Mouse (Mus musculus) neural tube, embryonic 12.5 days (tissue): Measurements from ENCODE around the gene Mecom. TPM values are rescaled to one million over a fixed set of nuclear protein-coding genes. Genes with fewer than 3 reads are reported as not detected.

Experiments
- ATAC-seq: fragments of 200-750 bp; cut with Nextera tagmentation; 2 replicates; pipeline ENCODE4 v1.8.0; 2017; ENCODE audit warnings: low read depth, mild to moderate bottlenecking, moderate TSS enrichment, moderate library complexity; ENCODE audit not compliant: low FRiP score
- H3K27ac ChIP-seq: fragments of 300-500 bp; sonication (generic); 2 replicates; pipeline ENCODE4 v1.5.1; 2016
- H3K27me3 ChIP-seq: fragments of 300-500 bp; sonication (generic); replicated peaks from 2 replicates; pipeline ENCODE4 v1.6.1; 2016; ENCODE audit warnings: mild to moderate bottlenecking
- H3K36me3 ChIP-seq: fragments of 300-500 bp; sonication (generic); 2 replicates; pipeline ENCODE4 v1.6.1; 2016; ENCODE audit warnings: mild to moderate bottlenecking
- H3K4me1 ChIP-seq: fragments of 300-500 bp; sonication (generic); 2 replicates; pipeline ENCODE4 v1.6.1; 2016
- H3K4me2 ChIP-seq: fragments of 300-500 bp; sonication (generic); replicated peaks from 2 replicates; pipeline ENCODE4 v1.6.1; 2016; ENCODE audit warnings: mild to moderate bottlenecking
- H3K4me3 ChIP-seq: fragments of 300-500 bp; sonication (generic); 2 replicates; pipeline ENCODE4 v1.5.1; 2016
- H3K9ac ChIP-seq: fragments of 300-500 bp; sonication (generic); 2 replicates; pipeline ENCODE4 v1.6.1; 2016; ENCODE audit warnings: mild to moderate bottlenecking
- H3K9me3 ChIP-seq: fragments of 300-500 bp; sonication (generic); 2 replicates; pipeline ENCODE4 v1.6.1; 2016; ENCODE audit warnings: mild to moderate bottlenecking
- WGBS: fragments of 180-500 bp; shearing (Covaris S2); methylation state at CpG from one replicate; pipeline ENCODE4 v1.1.7; 2016; 5-methylcytosine and 5-hydroxymethylcytosine counted together
- polyA plus RNA-seq: library from polyadenylated mRNA; unstranded; fragments of >200 nt; fragmentation: Nextera tagmentation; extraction: Ambion mirVana; gene quantifications from 2 replicates; pipeline ENCODE4 v1.2.1, GENCODE M21; 2016

Mecom gene
- polyA plus RNA-seq, 1 experiment from 2014 or later, result 16.1 TPM

- no peaks in the 10 kb centered on the region for H3K9me3 ChIP-seq
- H3K4me2 ChIP-seq, result no peak overlapping the region
- H3K4me3 ChIP-seq, result no peak overlapping the region
- no peak overlapping the region for H3K9ac ChIP-seq
- no peak overlapping the region for H3K27ac ChIP-seq
- 50% methylated on average over 1 of the region's 1 CpGs for WGBS
- H3K36me3 ChIP-seq, result no peaks in the 10 kb centered on the region
- H3K27me3 ChIP-seq, result no peaks in the 10 kb centered on the region
- ATAC-seq, result no peak
- no peaks in the 10 kb centered on the region for H3K4me1 ChIP-seq
These were observed 441.9 kb downstream of the Mecom start for GRCm38 (mm10) chr3:30105859-30106258.

GRCm38 (mm10) chr3:30105194-30105823, 442.5 kb downstream of the Mecom start:
- Histone ChIP-seq H3K9ac (no peak overlapping the region), H3K4me2 (no peak overlapping the region), H3K4me1 (no peaks in the 10 kb centered on the region), H3K4me3 (no peak overlapping the region), H3K36me3 (no peaks in the 10 kb centered on the region), H3K27me3 (no peaks in the 10 kb centered on the region), H3K9me3 (no peaks in the 10 kb centered on the region), H3K27ac (no peak overlapping the region)
- 61% methylated on average over 15 of the region's 15 CpGs for WGBS
- ATAC-seq, result no peak

GRCm38 (mm10) chr3:30104515-30105098, 443.2 kb downstream of the Mecom start:
- Histone ChIP-seq H3K36me3 (no peaks in the 10 kb centered on the region), H3K9me3 (no peaks in the 10 kb centered on the region), H3K4me1 (no peaks in the 10 kb centered on the region), H3K27ac (no peak overlapping the region), H3K9ac (no peak overlapping the region), H3K27me3 (no peaks in the 10 kb centered on the region), H3K4me2 (no peak overlapping the region), H3K4me3 (no peak overlapping the region)
- WGBS, result 56% methylated on average over 4 of the region's 4 CpGs
- no peak for ATAC-seq

- no peaks in the 10 kb centered on the region for H3K27me3 ChIP-seq
- ATAC-seq, result no peak
- H3K27ac ChIP-seq, result no peak overlapping the region
- H3K36me3 ChIP-seq, result no peaks in the 10 kb centered on the region
- 83% methylated on average over 4 of the region's 4 CpGs for WGBS
- H3K4me1 ChIP-seq, result no peaks in the 10 kb centered on the region
- no peaks in the 10 kb centered on the region for H3K9me3 ChIP-seq
- H3K9ac ChIP-seq, result no peak overlapping the region
- H3K4me3 ChIP-seq, result no peak overlapping the region
- H3K4me2 ChIP-seq, result no peak overlapping the region
These were observed 446.7 kb downstream of the Mecom start for GRCm38 (mm10) chr3:30101146-30101545.

GRCm38 (mm10) chr3:30097713-30098112, 450.1 kb downstream of the Mecom start:
- H3K27ac ChIP-seq, result no peak overlapping the region
- H3K4me3 ChIP-seq, result no peak overlapping the region
- WGBS, result 83% methylated on average over 3 of the region's 3 CpGs
- ATAC-seq, result no peak
- H3K36me3 ChIP-seq, result no peaks in the 10 kb centered on the region
- no peaks in the 10 kb centered on the region for H3K27me3 ChIP-seq
- H3K9me3 ChIP-seq, result no peaks in the 10 kb centered on the region
- H3K4me2 ChIP-seq, result no peak overlapping the region
- no peaks in the 10 kb centered on the region for H3K4me1 ChIP-seq
- no peak overlapping the region for H3K9ac ChIP-seq

GRCm38 (mm10) chr3:30097129-30097528, 450.7 kb downstream of the Mecom start:
- H3K27ac ChIP-seq, result no peak overlapping the region
- H3K4me3 ChIP-seq, result no peak overlapping the region
- H3K4me1 ChIP-seq, result no peaks in the 10 kb centered on the region
- H3K27me3 ChIP-seq, result no peaks in the 10 kb centered on the region
- no peak overlapping the region for H3K9ac ChIP-seq
- no peaks in the 10 kb centered on the region for H3K9me3 ChIP-seq
- no peaks in the 10 kb centered on the region for H3K36me3 ChIP-seq
- ATAC-seq, result no peak
- WGBS, result 81% methylated on average over 4 of the region's 4 CpGs
- no peak overlapping the region for H3K4me2 ChIP-seq

GRCm38 (mm10) chr3:30093005-30093404, 454.8 kb downstream of the Mecom start:
- Histone ChIP-seq H3K9ac (no peak overlapping the region), H3K4me1 (no peaks in the 10 kb centered on the region), H3K27me3 (no peaks in the 10 kb centered on the region), H3K4me3 (no peak overlapping the region), H3K36me3 (no peaks in the 10 kb centered on the region), H3K9me3 (no peaks in the 10 kb centered on the region), H3K4me2 (no peak overlapping the region), H3K27ac (no peak overlapping the region)
- 70% methylated on average over 1 of the region's 1 CpGs for WGBS
- ATAC-seq, result no peak

GRCm38 (mm10) chr3:30092481-30092880, 455.3 kb downstream of the Mecom start:
- H3K36me3 ChIP-seq, result no peaks in the 10 kb centered on the region

GRCm38 (mm10) chr3:30091860-30092259, 455.9 kb downstream of the Mecom start:
- Histone ChIP-seq H3K9me3 (no peaks in the 10 kb centered on the region), H3K36me3 (no peaks in the 10 kb centered on the region), H3K4me2 (no peak overlapping the region), H3K4me1 (no peaks in the 10 kb centered on the region), H3K4me3 (no peak overlapping the region), H3K27ac (no peak overlapping the region), H3K9ac (no peak overlapping the region), H3K27me3 (no peaks in the 10 kb centered on the region)
- ATAC-seq, result no peak
- 76% methylated on average over 3 of the region's 3 CpGs for WGBS

More at GRCm38 (mm10) chr3:30092481-30092880, 455.3 kb downstream of the Mecom start:
- WGBS, result 71% methylated on average over 7 of the region's 7 CpGs
- Histone ChIP-seq H3K27ac (no peak overlapping the region), H3K27me3 (no peaks in the 10 kb centered on the region), H3K4me3 (no peak overlapping the region), H3K9ac (no peak overlapping the region), H3K4me2 (no peak overlapping the region), H3K4me1 (no peaks in the 10 kb centered on the region), H3K9me3 (no peaks in the 10 kb centered on the region)
- ATAC-seq, result no peak

GRCm38 (mm10) chr3:30091401-30091800, 456.4 kb downstream of the Mecom start:
- Histone ChIP-seq H3K9ac (no peak overlapping the region), H3K27ac (no peak overlapping the region), H3K4me2 (no peak overlapping the region), H3K36me3 (no peaks in the 10 kb centered on the region), H3K4me1 (no peaks in the 10 kb centered on the region), H3K27me3 (no peaks in the 10 kb centered on the region), H3K4me3 (no peak overlapping the region), H3K9me3 (no peaks in the 10 kb centered on the region)
- no peak for ATAC-seq
- WGBS, result 82% methylated on average over 1 of the region's 1 CpGs

- WGBS, result 56% methylated on average over 6 of the region's 6 CpGs
- H3K36me3 ChIP-seq, result no peaks in the 10 kb centered on the region
- no peak overlapping the region for H3K4me2 ChIP-seq
- ATAC-seq, result no peak
- no peaks in the 10 kb centered on the region for H3K27me3 ChIP-seq
- no peak overlapping the region for H3K9ac ChIP-seq
- H3K9me3 ChIP-seq, result no peaks in the 10 kb centered on the region
- no peak overlapping the region for H3K4me3 ChIP-seq
- H3K27ac ChIP-seq, result no peak overlapping the region
- H3K4me1 ChIP-seq, result no peaks in the 10 kb centered on the region
These were observed 461.7 kb downstream of the Mecom start for GRCm38 (mm10) chr3:30086139-30086538.

- Histone ChIP-seq H3K27me3 (no peaks in the 10 kb centered on the region), H3K4me1 (peaks cover 4% of the 10 kb centered on the region), H3K27ac (no peak overlapping the region), H3K9ac (no peak overlapping the region), H3K9me3 (no peaks in the 10 kb centered on the region), H3K4me3 (no peak overlapping the region), H3K36me3 (no peaks in the 10 kb centered on the region), H3K4me2 (no peak overlapping the region)
- 82% methylated on average over 1 of the region's 1 CpGs for WGBS
- ATAC-seq, result no peak
These were observed 464.0 kb downstream of the Mecom start for GRCm38 (mm10) chr3:30083842-30084241.

- Histone ChIP-seq H3K4me2 (no peak overlapping the region), H3K4me1 (peaks cover 4% of the 10 kb centered on the region), H3K4me3 (no peak overlapping the region), H3K27me3 (no peaks in the 10 kb centered on the region), H3K36me3 (no peaks in the 10 kb centered on the region), H3K27ac (no peak overlapping the region), H3K9me3 (no peaks in the 10 kb centered on the region), H3K9ac (no peak overlapping the region)
- 82% methylated on average over 9 of the region's 9 CpGs for WGBS
- no peak for ATAC-seq
These were observed 464.5 kb downstream of the Mecom start for GRCm38 (mm10) chr3:30083268-30083667.
